Comparison of ENCODE assay signal across 8 mouse cellular contexts in genomic region chr10:30199501-30199900, GRCm38 (mm10). TPM values are rescaled to one million over a fixed set of nuclear protein-coding genes. Genes with fewer than 3 reads are reported as not detected.
DNase-seq lines count a peak whose midpoint lies in the region; ATAC-seq and TF ChIP-seq lines count a peak whose summit lies in the region.

No protein-coding gene starts in this region.

- TF ChIP-seq CTCF in kidney, postnatal 0 days (IDR thresholded peaks at IDR 0.05; ENCODE audit: low read depth) = no peak
- TF ChIP-seq CTCF in kidney, adult 2 months (conservative IDR thresholded peaks at IDR 0.05; ENCODE audit: insufficient read depth, insufficient read length, low read depth, low read length) = no peak

- no peaks in the 10 kb centered on the region for H3K27me3 ChIP-seq in kidney, postnatal 0 days (ENCODE audit: insufficient read depth, low read length)
- H3K27me3 ChIP-seq in kidney, adult 2 months (replicated peaks; ENCODE audit: control insufficient read depth, insufficient read depth, low read length) = no peaks in the 10 kb centered on the region
- no peaks in the 10 kb centered on the region for H3K27me3 ChIP-seq in hindbrain, embryonic 14.5 days (ENCODE audit: control insufficient read depth, insufficient read depth, low read length)
- H3K27me3 ChIP-seq in midbrain, embryonic 14.5 days (ENCODE audit: control insufficient read depth, insufficient read depth, low read length) = no peaks in the 10 kb centered on the region

- intact Hi-C loops in left cerebral cortex, postnatal 25 days (cut with DNase I) = loop anchor here (10.0 kb wide), 1 partner anchor 665 kb away; the partner anchor contains the start of gene Rspo3

- H3K36me3 ChIP-seq in kidney, postnatal 0 days (ENCODE audit: insufficient read depth, low read length) = no peaks in the 10 kb centered on the region
- H3K36me3 ChIP-seq in kidney, adult 2 months (ENCODE audit: control insufficient read depth, insufficient read depth, low read length) = no peaks in the 10 kb centered on the region
- no peaks in the 10 kb centered on the region for H3K36me3 ChIP-seq in hindbrain, embryonic 14.5 days (replicated peaks; ENCODE audit: control insufficient read depth, insufficient read depth)
- H3K36me3 ChIP-seq in midbrain, embryonic 14.5 days (ENCODE audit: control insufficient read depth, insufficient read depth, low read length) = no peaks in the 10 kb centered on the region

- H3K4me2 ChIP-seq in kidney, postnatal 0 days (ENCODE audit: low read length) = peak overlapping the region; percentile 70
- peak overlapping the region; percentile 95 for H3K4me2 ChIP-seq in hindbrain, embryonic 14.5 days (replicated peaks)
- H3K4me2 ChIP-seq in midbrain, embryonic 14.5 days (ENCODE audit: low read length) = peak overlapping the region; percentile 76

- no peaks in the 10 kb centered on the region for H3K9me3 ChIP-seq in kidney, postnatal 0 days (replicated peaks; ENCODE audit: low read length)
- H3K9me3 ChIP-seq in hindbrain, embryonic 14.5 days (ENCODE audit: control insufficient read depth, low read length) = no peaks in the 10 kb centered on the region
- H3K9me3 ChIP-seq in midbrain, embryonic 14.5 days (ENCODE audit: control insufficient read depth, low read length) = no peaks in the 10 kb centered on the region

- peak; percentile 6 for DNase-seq in kidney, postnatal 0 days (ENCODE audit: low spot score)
- DNase-seq in kidney, adult 2 months = no peak
- peak; percentile 16 for DNase-seq in ZHBTc4 (ENCODE audit: low read depth, low spot score)
- DNase-seq in hindbrain, embryonic 14.5 days (ENCODE audit: low spot score) = no peak
- DNase-seq in midbrain, embryonic 14.5 days = peak; percentile 1
- DNase-seq in layer of hippocampus, postnatal 25 days (ENCODE audit: extremely low spot score in 1 of 2, low spot score in 1 of 2) = no peak
- DNase-seq in cerebellum, adult 11 months = no peak
- DNase-seq in left cerebral cortex, postnatal 25 days (ENCODE audit: low spot score in 2 of 2) = no peak

- TF ChIP-seq POLR2A in kidney, adult 2 months (IDR thresholded peaks at IDR 0.05; ENCODE audit: low read depth, low read length) = no peak

- H3K4me3 ChIP-seq in kidney, postnatal 0 days (replicated peaks; ENCODE audit: low read depth, low read length) = peak overlapping the region; percentile 64
- H3K4me3 ChIP-seq in kidney, adult 2 months (ENCODE audit: insufficient read depth, low read depth, low read length) = no peak overlapping the region
- H3K4me3 ChIP-seq in hindbrain, embryonic 14.5 days (replicated peaks; ENCODE audit: low read length) = peak overlapping the region; percentile 50
- peak overlapping the region; percentile 63 for H3K4me3 ChIP-seq in midbrain, embryonic 14.5 days (replicated peaks; ENCODE audit: low read depth, low read length)

- no peak for ATAC-seq in kidney, postnatal 0 days (replicated peaks; ENCODE audit: low FRiP score, low read depth)
- no peak for ATAC-seq in hindbrain, embryonic 14.5 days (ENCODE audit: low FRiP score)
- no peak for ATAC-seq in midbrain, embryonic 14.5 days (ENCODE audit: low FRiP score, low TSS enrichment)

- WGBS in kidney, postnatal 0 days = 56% methylated on average over 5 of the region's 5 CpGs
- 50% methylated on average over 5 of the region's 5 CpGs for WGBS in kidney, adult 2 months
- 53% methylated on average over 5 of the region's 5 CpGs for WGBS in hindbrain, embryonic 14.5 days
- WGBS in midbrain, embryonic 14.5 days = 68% methylated on average over 5 of the region's 5 CpGs

- no peak overlapping the region for H3K27ac ChIP-seq in kidney, postnatal 0 days
- H3K27ac ChIP-seq in kidney, adult 2 months (ENCODE audit: insufficient read depth, low read depth, low read length) = no peak overlapping the region
- no peak overlapping the region for H3K27ac ChIP-seq in hindbrain, embryonic 14.5 days
- no peak overlapping the region for H3K27ac ChIP-seq in midbrain, embryonic 14.5 days (replicated peaks; ENCODE audit: low read depth, low read length)

- peak overlapping the region; percentile 64 for H3K9ac ChIP-seq in kidney, postnatal 0 days (ENCODE audit: low read depth, low read length)
- no peak overlapping the region for H3K9ac ChIP-seq in hindbrain, embryonic 14.5 days
- no peak overlapping the region for H3K9ac ChIP-seq in midbrain, embryonic 14.5 days (replicated peaks; ENCODE audit: low read length)

- H3K4me1 ChIP-seq in kidney, postnatal 0 days (replicated peaks; ENCODE audit: insufficient read depth, low read length) = 0 out of 2 replicates have a peak, but pooled peaks cover 6% of the 10 kb centered on the region
- no peaks in the 10 kb centered on the region for H3K4me1 ChIP-seq in kidney, adult 2 months (ENCODE audit: control insufficient read depth, insufficient read depth, low read length)
- no peaks in the 10 kb centered on the region for H3K4me1 ChIP-seq in hindbrain, embryonic 14.5 days (replicated peaks; ENCODE audit: control insufficient read depth, insufficient read depth, low read length)
- H3K4me1 ChIP-seq in midbrain, embryonic 14.5 days (ENCODE audit: control insufficient read depth, insufficient read depth, low read length) = no peaks in the 10 kb centered on the region

RNA-seq across cellular contexts. Expression of gene Cenpw, which starts 0.9 kb away (rescaled TPM):
- 31.9 and 36.0 TPM in 2 replicates for polyA plus RNA-seq in kidney, postnatal 0 days (2015; fragmentation: Nextera tagmentation; extraction: Ambion mirVana)
- polyA plus RNA-seq in kidney, adult 2 months (2012; rRNA removed) = 0.43 and 0.56 TPM in 2 replicates
- 17.2 and 19.2 TPM in 2 replicates for polyA plus RNA-seq in hindbrain, embryonic 14.5 days (2014; fragmentation: Nextera tagmentation; extraction: Ambion mirVana)
- 16.2 and 16.9 TPM in 2 replicates for polyA plus RNA-seq in midbrain, embryonic 14.5 days (2014; fragmentation: Nextera tagmentation; extraction: Ambion mirVana)
- total RNA-seq in layer of hippocampus, postnatal 25 days (2021) = 1 to 10 TPM; 1.9 to 2.3 TPM
- 1 to 10 TPM; 2.1 to 3.1 TPM for total RNA-seq in left cerebral cortex, postnatal 25 days (2021)

Comparison
In these comparisons a context has a peak if more than half of its experiments do, and no peak if none do; other contexts are left out.
1. DNase-seq: peak in kidney, postnatal 0 days (single experiment), ZHBTc4 (single experiment) and midbrain, embryonic 14.5 days (single experiment); none in kidney, adult 2 months (single experiment), hindbrain, embryonic 14.5 days (single experiment), layer of hippocampus, postnatal 25 days (0 of 2), cerebellum, adult 11 months (single experiment) and left cerebral cortex, postnatal 25 days (0 of 2).
2. RNA of gene Cenpw, which starts 0.9 kb away (polyA plus RNA-seq): 31.9 to 36.0 TPM in kidney, postnatal 0 days, 17.2 to 19.2 TPM in hindbrain, embryonic 14.5 days and 16.2 to 16.9 TPM in midbrain, embryonic 14.5 days; 0.43 to 0.56 TPM in kidney, adult 2 months; every median in the first group is over 10 times any median in the second.
3. Peak in every context shown above with its lines, with median percentiles within 50 percentile points of each other: H3K4me2 ChIP-seq.